Mouse (Mus musculus) adrenal gland, adult 18-20 months (tissue): ENCODE measurements around the gene Thap4. TPM values are rescaled to one million over a fixed set of nuclear protein-coding genes. Genes with fewer than 3 reads are reported as not detected.
A peak's percentile ranks its signal among the peaks of the same experiment; 100 is the strongest.

ENCODE experiments used
- DNase-seq, 2 experiments: peaks; one replicate each; pipeline ENCODE4 v3.0.0; 2021 to 2022; ENCODE audit warnings: low spot score in 2 of 2
- total RNA-seq, 2 experiments: library from RNA; stranded (reverse); gene quantifications; 1 replicate in 1 of 2; 2 replicates in 1 of 2; pipeline ENCODE4 v1.2.3; 2021

Thap4 gene
- total RNA-seq, 2 experiments from 2014 or later = 46.3 to 52.4 TPM

DNA sequence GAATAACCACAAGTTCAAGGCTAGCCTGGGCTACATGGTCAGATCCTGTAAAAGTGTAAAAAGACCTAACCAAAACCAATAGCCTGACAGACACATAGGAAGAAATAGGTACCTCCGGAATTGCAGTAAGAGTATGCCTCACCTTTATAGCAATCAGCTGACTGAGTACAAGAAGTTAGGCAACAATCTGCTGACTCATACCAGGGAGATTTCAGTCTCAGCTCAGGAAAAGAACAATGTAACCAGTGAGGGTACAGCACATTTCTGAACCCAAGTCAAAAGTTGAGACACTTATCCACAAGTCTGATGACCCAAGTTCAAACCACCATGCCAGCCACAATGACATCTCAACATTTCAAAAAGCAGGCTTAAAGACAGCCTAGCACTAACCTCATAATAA is 6.1 kb downstream of the Thap4 start:
- DNase-seq = no peak

DNA sequence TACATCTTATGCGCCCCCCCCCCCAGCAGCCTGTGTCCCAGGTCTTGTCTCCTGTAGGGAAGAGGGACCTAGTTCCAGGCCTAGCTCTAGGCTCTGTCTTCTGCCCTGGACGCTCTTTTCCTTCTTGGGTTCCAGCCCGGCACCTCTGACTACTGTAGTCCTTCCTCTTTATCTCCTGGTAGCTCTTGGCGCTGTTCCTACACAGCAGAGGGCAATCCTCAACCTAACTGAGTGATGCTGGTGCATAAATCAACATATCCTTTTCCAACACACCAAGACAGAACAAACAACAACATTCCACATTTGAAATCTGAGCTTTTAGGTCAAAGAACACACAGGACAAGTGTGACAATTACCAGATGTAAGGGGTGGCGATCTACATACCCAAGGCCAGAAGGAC is 8.5 kb downstream of the Thap4 start:
- no peak for DNase-seq

- no peak for DNase-seq
These were observed 11.8 kb downstream of the Thap4 start for GRCm38 (mm10) chr1:93742910-93743309.

- no peak for DNase-seq
These were observed 12.7 kb downstream of the Thap4 start for GRCm38 (mm10) chr1:93741987-93742386.

DNA sequence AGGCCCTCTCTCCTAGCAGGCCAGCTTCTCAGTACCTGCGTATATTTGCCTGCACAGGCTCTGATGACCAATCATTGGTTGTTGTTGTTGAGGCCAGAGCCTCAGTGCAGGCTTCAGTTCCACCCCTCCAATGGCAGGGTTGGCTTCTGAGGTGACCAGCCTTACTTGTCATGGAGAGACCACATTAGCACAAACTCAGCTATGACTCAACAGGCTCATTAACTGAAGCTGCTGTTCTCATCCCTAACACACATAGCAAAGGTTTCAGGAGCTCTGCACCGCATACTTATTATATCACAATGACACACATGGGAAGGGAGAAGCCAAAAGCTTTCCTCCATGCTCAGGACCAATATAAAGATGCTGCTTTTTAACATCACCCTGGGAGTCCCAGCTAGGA is 14.0 kb downstream of the Thap4 start:
- no peak for DNase-seq

GRCm38 (mm10) chr1:93737711-93738110 is 17.0 kb downstream of the Thap4 start:
- no peak for DNase-seq

DNA sequence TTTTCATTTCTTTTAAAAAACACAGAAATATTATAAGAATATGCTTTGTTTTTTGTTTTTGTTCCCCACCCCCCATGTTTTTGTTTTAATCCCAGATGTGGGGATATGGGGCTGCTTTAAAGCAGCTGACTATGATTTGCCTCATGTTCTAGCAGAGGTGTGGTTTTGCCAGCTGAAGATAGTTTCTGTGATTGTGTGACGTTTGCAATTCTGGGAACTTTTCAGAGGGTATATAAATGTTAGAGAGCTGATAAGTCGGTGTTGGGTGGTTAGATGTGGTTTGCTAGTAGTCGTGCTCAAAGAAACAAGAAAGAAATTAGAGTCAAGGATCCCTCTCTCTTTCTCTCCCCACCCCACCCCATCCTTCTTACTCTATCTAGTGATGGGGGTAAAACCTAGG is 18.8 kb downstream of the Thap4 start:
- no peak for DNase-seq

- DNase-seq = no peak
These were observed 22.8 kb downstream of the Thap4 start for GRCm38 (mm10) chr1:93731880-93732281.

- no peak for DNase-seq
These were observed 23.6 kb downstream of the Thap4 start for GRCm38 (mm10) chr1:93731103-93731502.

GRCm38 (mm10) chr1:93726974-93727373 is 27.7 kb downstream of the Thap4 start:
- peak; percentile 67 to 68 for DNase-seq

DNA sequence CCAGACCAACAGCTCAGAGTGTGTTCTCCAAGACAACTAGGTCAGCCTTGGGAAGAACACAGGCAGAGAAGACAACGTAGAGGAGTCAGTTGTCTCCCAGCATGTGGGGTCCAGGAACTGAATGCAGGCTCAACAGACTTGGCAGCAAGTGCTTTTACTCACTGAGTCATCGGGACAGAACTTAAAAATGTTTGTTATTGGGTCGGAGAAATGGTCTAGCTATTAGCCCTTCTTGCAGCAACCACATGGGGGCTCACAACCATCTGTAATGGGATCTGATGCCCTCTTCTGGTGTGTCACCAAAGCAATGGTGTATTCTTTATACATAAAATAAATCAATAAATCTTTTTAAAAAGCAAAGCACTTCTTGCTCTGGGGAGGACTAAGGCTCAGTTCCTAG is 28.5 kb downstream of the Thap4 start:
- DNase-seq = no peak

DNA sequence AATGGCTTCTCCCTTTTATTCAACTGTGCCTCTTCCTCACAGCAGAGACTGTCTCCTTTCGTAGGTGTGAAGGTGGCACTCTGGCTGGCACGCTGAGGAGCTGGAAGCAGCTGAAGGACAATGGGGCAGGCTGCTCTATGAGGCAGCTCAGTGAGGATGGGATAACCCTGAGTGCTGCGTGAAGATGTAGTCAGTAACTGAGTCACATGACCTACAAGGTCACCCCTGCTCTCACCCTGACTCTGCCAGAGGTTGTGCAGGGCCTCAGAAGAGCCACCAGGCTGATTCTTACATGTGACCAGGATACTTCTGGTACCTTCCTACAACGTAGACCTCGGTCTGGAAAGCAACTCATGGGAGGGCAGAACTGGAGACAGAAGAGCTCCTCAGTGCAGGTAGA is 29.0 kb downstream of the Thap4 start:
- peak; percentile 23 to 26 for DNase-seq

GRCm38 (mm10) chr1:93724623-93725022 is 30.0 kb downstream of the Thap4 start:
- no peak for DNase-seq

DNA sequence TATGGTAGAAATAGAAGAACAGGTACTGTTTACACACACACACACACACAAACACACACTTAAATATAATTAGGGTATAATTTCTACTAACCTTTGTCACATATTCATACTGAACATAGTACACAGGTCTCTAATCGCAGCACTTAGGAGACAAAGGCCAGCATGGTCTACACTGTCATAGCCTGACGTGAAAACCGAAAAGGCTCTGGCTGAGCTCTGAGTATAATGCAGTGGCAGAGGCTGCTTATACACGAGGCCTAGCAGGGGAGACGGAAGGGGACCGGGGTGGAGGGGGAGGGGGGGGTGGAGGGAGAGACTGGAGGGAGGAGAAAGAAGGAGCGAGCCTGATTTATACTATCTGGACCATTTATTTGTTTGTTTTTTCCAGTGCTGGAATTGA is 33.1 kb downstream of the Thap4 start:
- no peak for DNase-seq

DNA sequence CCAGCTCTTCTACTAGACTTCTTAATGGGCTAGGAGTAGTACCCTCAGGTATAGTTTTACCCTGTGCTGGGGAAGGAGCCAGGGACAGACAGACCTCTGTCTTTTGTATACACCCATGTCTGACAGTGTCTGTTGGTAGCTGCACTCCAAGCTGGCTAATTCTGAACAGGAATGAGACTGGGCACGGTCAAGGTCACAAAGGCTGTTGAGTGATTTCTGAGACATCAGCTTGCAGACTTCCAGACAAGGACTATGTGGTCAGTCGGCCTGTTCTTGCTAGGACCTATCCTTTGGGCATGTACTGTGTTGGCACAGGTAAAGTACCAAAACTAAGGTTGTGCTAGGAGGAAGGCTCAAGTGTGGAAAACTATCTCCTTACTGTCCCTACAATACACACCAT is 38.5 kb downstream of the Thap4 start:
- DNase-seq = no peak

DNA sequence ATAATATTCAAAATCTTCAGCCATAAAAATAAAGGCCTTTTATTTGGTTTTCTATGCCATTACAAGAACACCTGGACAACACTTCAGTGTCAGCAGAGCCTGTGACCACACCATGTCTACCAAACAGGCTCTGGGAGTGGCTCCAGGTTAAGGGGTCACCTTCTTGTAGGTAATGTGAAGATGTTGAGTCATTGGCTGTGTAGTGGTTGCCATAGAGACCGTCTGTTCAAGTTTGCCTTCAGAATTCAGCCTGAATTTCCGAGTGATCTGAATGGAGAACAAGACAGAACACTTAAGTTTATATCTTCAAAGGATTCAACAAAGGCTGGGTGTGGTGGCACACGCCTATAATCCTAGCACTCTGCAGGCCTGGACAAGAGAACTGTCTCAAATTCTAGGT is 49.3 kb downstream of the Thap4 start:
- DNase-seq = no peak

GRCm38 (mm10) chr1:93704341-93704740 is 50.3 kb downstream of the Thap4 start:
- no peak for DNase-seq

DNA sequence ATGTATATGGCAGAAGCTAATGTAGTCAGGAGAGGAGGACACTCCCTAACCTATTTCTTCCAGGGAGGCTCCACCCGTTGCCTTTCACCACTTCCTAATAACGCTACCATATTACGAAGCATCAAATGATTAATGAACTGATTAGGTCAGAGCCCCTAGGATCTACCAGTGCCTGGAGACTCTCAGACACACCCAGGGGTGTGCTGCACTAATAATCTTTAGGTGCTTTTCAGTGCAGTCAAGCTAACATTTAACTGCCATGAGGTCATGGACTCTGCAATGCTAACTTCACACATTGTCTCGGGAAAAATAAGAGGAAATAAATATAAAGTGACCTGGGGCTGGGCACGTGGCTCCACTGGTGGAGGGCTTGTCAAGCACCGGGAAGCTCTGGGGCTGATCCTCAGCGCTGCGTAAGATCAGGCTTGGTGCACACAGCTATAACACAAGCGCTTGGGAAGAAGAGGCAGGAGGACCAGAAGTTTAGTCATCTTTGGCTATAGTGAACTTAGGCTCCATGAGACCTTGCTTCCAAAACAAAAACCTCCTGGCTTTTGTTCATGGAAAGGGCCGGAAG is 51.1 kb downstream of the Thap4 start:
- DNase-seq = no peak

GRCm38 (mm10) chr1:93702106-93702505 is 52.6 kb downstream of the Thap4 start:
- no peak for DNase-seq

DNA sequence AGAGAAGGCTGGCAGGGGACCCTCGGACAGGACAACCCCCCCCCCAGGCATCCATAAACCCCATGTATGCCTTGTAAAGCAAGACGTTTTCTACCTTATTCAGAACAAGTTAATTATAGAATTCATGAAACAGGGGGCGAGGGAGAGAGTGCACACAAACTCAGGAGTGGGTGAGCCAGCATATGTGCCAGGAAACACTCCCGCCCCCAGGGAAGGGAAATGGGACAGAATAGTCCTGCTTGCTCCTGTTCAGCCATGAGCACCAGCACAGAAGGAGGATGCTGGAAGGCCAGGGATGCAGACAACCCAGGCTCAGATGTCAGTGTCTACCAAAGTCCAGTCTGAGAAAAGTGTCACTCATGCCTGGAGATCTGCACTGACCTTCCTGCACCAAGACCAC is 55.5 kb downstream of the Thap4 start:
- no peak for DNase-seq

DNA sequence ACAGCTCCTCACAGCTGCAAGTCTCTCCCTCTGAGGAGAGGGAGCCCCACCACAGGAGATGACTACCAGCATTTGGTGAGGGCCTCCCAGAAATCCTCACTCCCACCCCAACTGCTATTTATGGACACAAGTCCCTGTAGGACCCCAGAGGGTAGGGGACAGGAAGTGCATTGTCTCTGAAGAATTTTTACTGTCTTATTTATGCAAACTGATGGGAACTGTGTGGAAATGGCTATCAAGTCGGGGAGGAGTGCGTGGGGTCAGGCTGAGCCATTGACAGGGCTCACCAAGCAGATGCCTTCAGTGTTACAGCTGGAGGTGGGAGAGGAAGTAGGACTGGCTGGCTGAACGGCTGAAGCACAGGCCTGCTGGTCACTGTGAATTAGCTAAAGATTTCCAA is 57.3 kb downstream of the Thap4 start:
- DNase-seq = no peak

DNA sequence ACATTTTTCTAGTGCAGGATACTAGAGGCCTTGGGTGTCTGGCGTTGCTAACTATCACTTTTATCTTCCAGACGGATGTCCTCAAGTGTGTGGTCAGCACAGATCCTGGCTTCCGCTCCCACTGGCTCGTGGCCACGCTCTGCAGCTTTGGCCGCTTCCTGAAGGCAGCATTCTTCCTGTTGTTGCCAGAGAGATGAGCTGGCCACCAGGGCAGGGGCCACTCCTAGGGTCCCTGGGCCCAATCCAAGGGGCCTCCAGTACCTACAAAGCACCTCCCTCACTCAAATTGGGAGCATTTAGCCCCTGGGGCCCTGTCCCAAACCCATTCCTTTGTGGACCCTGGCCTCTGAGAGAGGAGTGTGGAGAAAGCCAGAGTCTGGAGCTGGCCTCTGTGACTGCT is 59.7 kb downstream of the Thap4 start:
- peak; percentile 31 to 38 for DNase-seq

DNA sequence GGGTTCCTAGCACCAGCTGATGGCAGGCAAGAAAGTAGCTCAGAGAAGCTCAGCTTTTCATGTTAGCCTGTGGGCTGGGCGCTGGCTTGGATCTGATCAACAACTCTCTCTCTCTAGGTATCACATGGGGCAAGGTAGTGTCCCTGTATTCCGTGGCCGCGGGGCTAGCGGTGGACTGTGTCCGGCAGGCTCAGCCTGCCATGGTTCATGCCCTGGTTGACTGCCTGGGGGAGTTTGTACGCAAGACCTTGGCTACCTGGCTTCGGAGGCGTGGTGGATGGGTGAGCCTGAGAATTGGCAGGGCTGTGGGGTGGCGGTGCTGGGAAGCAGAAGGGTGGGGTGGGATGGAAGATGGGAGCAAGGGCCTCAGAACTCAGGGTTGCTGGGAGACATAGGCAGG is 60.7 kb downstream of the Thap4 start:
- no peak for DNase-seq

DNA sequence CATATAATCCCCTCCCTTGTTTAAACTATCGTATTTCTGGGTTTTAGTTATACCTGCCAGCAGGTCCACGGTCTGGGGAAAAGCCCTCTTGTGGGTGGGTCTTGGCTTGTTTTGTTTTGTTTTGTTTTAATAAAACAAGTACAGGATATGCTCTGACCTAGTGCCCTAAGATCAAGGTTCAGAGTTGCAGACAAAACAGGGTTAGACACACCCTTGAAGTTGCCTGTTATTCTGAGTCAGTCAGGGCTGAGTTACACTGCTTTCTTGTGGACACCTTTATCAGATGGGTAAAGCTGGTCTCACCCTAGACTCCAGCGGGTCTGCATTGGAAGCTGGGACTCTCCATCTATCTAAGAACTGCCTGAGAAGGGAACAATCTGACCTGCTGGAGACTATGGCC is 61.2 kb downstream of the Thap4 start:
- no peak for DNase-seq
